Mouse (Mus musculus) lung, postnatal 0 days (tissue): ENCODE measurements around the gene Hist2h2ab. TPM values are rescaled to one million over a fixed set of nuclear protein-coding genes. Genes with fewer than 3 reads are reported as not detected.
"Not testable (repeated sequence)": the region's sequence is repeated elsewhere in the genome, so short reads cannot be mapped to it uniquely, and the experiment has no call there.

Experiments
- ATAC-seq: fragments of 200-750 bp; cut with Nextera tagmentation; 2 replicates; pipeline ENCODE4 v1.8.0; 2017; ENCODE audit warnings: moderate library complexity
- DNase-seq: peaks from one replicate; pipeline ENCODE4 v3.0.0-alpha.2; 2016; ENCODE audit warnings: low spot score
- H3K27ac ChIP-seq: fragments of 300-500 bp; sonication (generic); 2 replicates; pipeline ENCODE4 v1.5.1; 2014; ENCODE audit warnings: antibody characterized with exemption, mild to moderate bottlenecking, low read length, mixed read lengths
- H3K27me3 ChIP-seq: fragments of 300-500 bp; sonication (generic); replicated peaks from 2 replicates; pipeline ENCODE4 v1.6.1; 2014; ENCODE audit warnings: low read length, mixed read lengths; ENCODE audit not compliant: insufficient read depth
- H3K36me3 ChIP-seq: fragments of 300-500 bp; sonication (generic); 2 replicates; pipeline ENCODE4 v1.6.1; 2014; ENCODE audit warnings: low read length, mixed read lengths; ENCODE audit not compliant: insufficient read depth
- H3K4me1 ChIP-seq: fragments of 300-500 bp; sonication (generic); 2 replicates; pipeline ENCODE4 v1.6.1; 2014; ENCODE audit warnings: antibody characterized with exemption, low read depth, low read length, mixed read lengths; ENCODE audit not compliant: insufficient read depth
- H3K4me2 ChIP-seq: fragments of 300-500 bp; sonication (generic); replicated peaks from 2 replicates; pipeline ENCODE4 v1.6.1; 2014; ENCODE audit warnings: low read depth, mild to moderate bottlenecking, low read length, moderate library complexity, mixed read lengths
- H3K4me3 ChIP-seq: fragments of 300-500 bp; sonication (generic); 2 replicates; pipeline ENCODE4 v1.5.1; 2014; ENCODE audit warnings: low read depth, low read length
- H3K9ac ChIP-seq: fragments of 300-500 bp; sonication (generic); replicated peaks from 2 replicates; pipeline ENCODE4 v1.6.1; 2014; ENCODE audit warnings: low read depth, mild to moderate bottlenecking
- H3K9me3 ChIP-seq: fragments of 300-500 bp; sonication (generic); 2 replicates; pipeline ENCODE4 v1.6.1; 2016; ENCODE audit warnings: low read length, mixed read lengths
- CTCF ChIP-seq: IDR thresholded peaks from 2 replicates; pipeline ENCODE4 v1.5.1; 2016; ENCODE audit warnings: antibody characterized with exemption, mild to moderate bottlenecking
- EP300 ChIP-seq: IDR thresholded peaks from 2 replicates; pipeline ENCODE4 v1.6.1; 2016; ENCODE audit warnings: antibody characterized with exemption, mild to moderate bottlenecking, control low read depth
- WGBS: fragments of 180-500 bp; shearing (Covaris S2); extraction: QIAGEN DNeasy Blood & Tissue Kit; methylation state at CpG from one replicate; pipeline ENCODE4 v1.1.7; 2014; 5-methylcytosine and 5-hydroxymethylcytosine counted together
- polyA plus RNA-seq: library from polyadenylated mRNA; unstranded; fragments of >200 nt; fragmentation: Nextera tagmentation; extraction: Ambion mirVana; gene quantifications from 2 replicates; pipeline ENCODE4 v1.2.1, GENCODE M21; 2015

The Hist2h2ab gene
- polyA plus RNA-seq, 1 experiment from 2014 or later, result 0.31 TPM

- Histone ChIP-seq H3K4me3 (peak overlapping the region; percentile 14; the same call in 1 of the 2 replicates), H3K4me2 (peak overlapping the region; percentile 38), H3K36me3 (no peaks in the 10 kb centered on the region), H3K4me1 (peaks cover 13% of the 10 kb centered on the region), H3K27me3 (no peaks in the 10 kb centered on the region), H3K9ac (peak overlapping the region; percentile 36), H3K27ac (peak overlapping the region; percentile 78), H3K9me3 (no peaks in the 10 kb centered on the region)
- TF ChIP-seq EP300, result no peak
- no peak for TF ChIP-seq CTCF
- ATAC-seq, result no peak
- no peak for DNase-seq
- WGBS, result 71% methylated on average over 9 of the region's 9 CpGs
Observed at GRCm38 (mm10) chr3:96240799-96241197, 21.1 kb downstream of the Hist2h2ab start.

GRCm38 (mm10) chr3:96243921-96244572 lies 24.4 kb downstream of the Hist2h2ab start:
- peak overlapping the region; percentile 37 for H3K9ac ChIP-seq
- peaks cover 14% of the 10 kb centered on the region for H3K4me1 ChIP-seq
- H3K4me3 ChIP-seq, result peak overlapping the region; percentile 28; the same call in 1 of the 2 replicates
- no peaks in the 10 kb centered on the region for H3K27me3 ChIP-seq
- peak overlapping the region; percentile 90 for H3K27ac ChIP-seq
- WGBS, result 70% methylated on average over 7 of the region's 7 CpGs
- no peaks in the 10 kb centered on the region for H3K9me3 ChIP-seq
- peak overlapping the region; percentile 55 for H3K4me2 ChIP-seq
- ATAC-seq (no peak), DNase-seq (no peak)
- no peaks in the 10 kb centered on the region for H3K36me3 ChIP-seq
- no peak for TF ChIP-seq CTCF
- TF ChIP-seq EP300, result no peak

GRCm38 (mm10) chr3:96245003-96245886 lies 25.6 kb downstream of the Hist2h2ab start, which contains the start of gene Hist2h2aa1:
Gene Hist2h2aa1, plus strand, starts transcription at chr3:96245497.
- not testable (repeated sequence) for H3K27me3 ChIP-seq, H3K9me3 ChIP-seq, H3K36me3 ChIP-seq
- DNase-seq (peak; percentile 85), ATAC-seq (peak; percentile 85)
- H3K4me1 ChIP-seq, result peaks cover 14% of the 10 kb centered on the region
- peak within 1 kb of the TSS; percentile 55 for H3K4me2 ChIP-seq
- H3K4me3 ChIP-seq, result peak within 1 kb of the TSS; percentile 28
- WGBS, result 0% methylated on average over 15 of the region's 88 CpGs
- H3K27ac ChIP-seq, result peak within 1 kb of the TSS; percentile 90
- H3K9ac ChIP-seq, result peak within 1 kb of the TSS; percentile 37

GRCm38 (mm10) chr3:96246018-96246417 lies 26.4 kb downstream of the Hist2h2ab start:
- not testable (repeated sequence) for H3K27ac ChIP-seq, H3K4me2 ChIP-seq, H3K36me3 ChIP-seq, H3K27me3 ChIP-seq, ATAC-seq, DNase-seq, H3K9me3 ChIP-seq, H3K9ac ChIP-seq
- Histone ChIP-seq H3K4me1 (peaks cover 10% of the 10 kb centered on the region), H3K4me3 (peak overlapping the region; percentile 25; the same call in 1 of the 2 replicates)
- WGBS, result 0% methylated on average over 10 of the region's 21 CpGs

GRCm38 (mm10) chr3:96246427-96246856 lies 26.8 kb downstream of the Hist2h2ab start, which contains the start of gene Hist2h3c1:
Gene Hist2h3c1, plus strand, starts transcription at chr3:96246685.
- no CpG with 5 or more reads among the region's 47 CpGs for WGBS
- H3K36me3 ChIP-seq, H3K4me2 ChIP-seq, H3K9me3 ChIP-seq, H3K27me3 ChIP-seq, H3K4me1 ChIP-seq, DNase-seq, H3K9ac ChIP-seq, H3K27ac ChIP-seq: not testable (repeated sequence)
- H3K4me3 ChIP-seq, result peak within 1 kb of the TSS; percentile 25; the same call in 1 of the 2 replicates
- peak; percentile 91 for ATAC-seq

GRCm38 (mm10) chr3:96247356-96248140 lies 27.9 kb downstream of the Hist2h2ab start:
- WGBS, result 13% methylated on average over 11 of the region's 11 CpGs
- Histone ChIP-seq H3K4me3 (no peak overlapping the region), H3K4me1 (peaks cover 10% of the 10 kb centered on the region; the same call in 1 of the 2 replicates), H3K9me3 (no peaks in the 10 kb centered on the region), H3K36me3 (no peaks in the 10 kb centered on the region), H3K27ac (no peak overlapping the region), H3K4me2 (no peak overlapping the region; the same call in 1 of the 2 replicates), H3K27me3 (no peaks in the 10 kb centered on the region), H3K9ac (no peak overlapping the region)
- DNase-seq (no peak), ATAC-seq (no peak)
- TF ChIP-seq CTCF, result no peak
- no peak for TF ChIP-seq EP300
